Mouse (Mus musculus) limb, embryonic 13.5 days (tissue): Measurements from ENCODE around the gene Dcbld2. TPM values are rescaled to one million over a fixed set of nuclear protein-coding genes. Genes with fewer than 3 reads are reported as not detected.
"Not testable (repeated sequence)": the region's sequence is repeated elsewhere in the genome, so short reads cannot be mapped to it uniquely, and the experiment has no call there.

Source experiments
- ATAC-seq: fragments of 200-750 bp; cut with Nextera tagmentation; 2 replicates; pipeline ENCODE4 v1.8.0; 2017; ENCODE audit warnings: low read depth, moderate number of reproducible peaks, moderate TSS enrichment; ENCODE audit not compliant: low FRiP score
- H3K27ac ChIP-seq: fragments of 300-500 bp; sonication (generic); 2 replicates; pipeline ENCODE4 v1.5.1; 2015; ENCODE audit warnings: inconsistent platforms, mild to moderate bottlenecking, moderate library complexity
- H3K27me3 ChIP-seq: fragments of 300-500 bp; sonication (generic); 2 replicates; pipeline ENCODE4 v1.6.1; 2015; ENCODE audit warnings: mild to moderate bottlenecking, inconsistent platforms
- H3K36me3 ChIP-seq: fragments of 300-500 bp; sonication (generic); 2 replicates; pipeline ENCODE4 v1.6.1; 2015; ENCODE audit warnings: inconsistent platforms, mild to moderate bottlenecking, moderate library complexity
- H3K4me1 ChIP-seq: fragments of 300-500 bp; sonication (generic); 2 replicates; pipeline ENCODE4 v1.6.1; 2015; ENCODE audit warnings: inconsistent platforms
- H3K4me2 ChIP-seq: fragments of 300-500 bp; sonication (generic); replicated peaks from 2 replicates; pipeline ENCODE4 v1.6.1; 2015; ENCODE audit warnings: inconsistent platforms, mild to moderate bottlenecking, moderate library complexity
- H3K4me3 ChIP-seq: fragments of 300-500 bp; sonication (generic); 2 replicates; pipeline ENCODE4 v1.5.1; 2015; ENCODE audit warnings: moderate library complexity, mild to moderate bottlenecking, inconsistent platforms
- H3K9ac ChIP-seq: fragments of 300-500 bp; sonication (generic); 2 replicates; pipeline ENCODE4 v1.6.1; 2015; ENCODE audit warnings: mild to moderate bottlenecking, inconsistent platforms
- H3K9me3 ChIP-seq: fragments of 300-500 bp; sonication (generic); 2 replicates; pipeline ENCODE4 v1.6.1; 2016; ENCODE audit warnings: inconsistent platforms
- WGBS: fragments of 180-500 bp; shearing (Covaris S2); methylation state at CpG from one replicate; pipeline ENCODE4 v1.1.7; 2015; 5-methylcytosine and 5-hydroxymethylcytosine counted together
- polyA plus RNA-seq: library from polyadenylated mRNA; unstranded; fragments of >200 nt; fragmentation: Nextera tagmentation; extraction: Ambion mirVana; gene quantifications from 2 replicates; pipeline ENCODE4 v1.2.1, GENCODE M21; 2015

The Dcbld2 gene
- polyA plus RNA-seq, 1 experiment from 2014 or later: 5.5 TPM

DNA sequence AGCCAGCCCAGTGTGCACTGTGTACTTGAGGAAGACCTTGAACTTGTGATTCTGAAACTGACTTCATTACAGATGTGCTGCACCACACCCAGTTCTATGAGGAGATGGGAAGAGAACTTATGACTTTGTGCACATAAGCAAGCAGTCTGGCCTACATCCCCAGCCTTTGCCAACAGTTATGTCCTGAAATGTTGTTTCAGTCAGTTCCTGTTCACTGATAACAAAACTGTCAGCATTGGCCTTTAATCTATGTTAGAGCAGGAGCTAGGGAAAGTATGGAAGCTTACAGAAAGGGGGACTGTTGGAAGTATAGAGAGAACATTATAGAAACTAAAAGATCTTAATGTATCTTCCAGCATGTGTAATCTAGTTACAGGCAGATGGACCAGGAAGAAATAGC is 45.6 kb downstream of the Dcbld2 start:
- peaks cover 42% of the 10 kb centered on the region for H3K36me3 ChIP-seq

DNA sequence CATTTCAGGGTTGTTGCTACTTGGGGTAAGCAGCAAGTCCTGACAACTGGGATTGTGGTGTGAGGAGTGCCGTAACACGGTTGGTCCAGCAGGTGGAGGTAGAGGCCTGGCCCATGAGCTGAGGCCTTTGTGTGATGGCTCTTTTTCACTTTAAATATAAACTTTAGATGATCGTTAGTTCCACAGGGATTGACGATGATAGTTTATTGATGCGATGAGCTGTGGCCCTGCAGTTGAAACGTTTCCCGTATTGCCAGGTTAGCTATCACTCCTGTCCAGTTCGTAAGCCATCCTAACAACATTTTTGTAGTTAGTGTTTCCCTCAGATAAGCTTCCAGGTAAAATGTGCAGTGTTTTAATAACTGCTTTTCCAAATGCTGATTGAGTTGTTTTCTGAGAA is 46.4 kb downstream of the Dcbld2 start:
- Histone ChIP-seq H3K36me3 (peaks cover 44% of the 10 kb centered on the region), H3K9me3 (no peaks in the 10 kb centered on the region), H3K9ac (no peak overlapping the region), H3K27ac (no peak overlapping the region), H3K4me3 (no peak overlapping the region), H3K4me1 (no peaks in the 10 kb centered on the region; the same call in 1 of the 2 replicates), H3K4me2 (no peak overlapping the region), H3K27me3 (no peaks in the 10 kb centered on the region)
- no peak for ATAC-seq
- 66% methylated on average over 8 of the region's 8 CpGs for WGBS

More for the DNA sequence above, 45.6 kb downstream of the Dcbld2 start:
- no peak for ATAC-seq
- H3K27me3 ChIP-seq: no peaks in the 10 kb centered on the region
- H3K4me2 ChIP-seq: no peak overlapping the region
- no peaks in the 10 kb centered on the region; the same call in 1 of the 2 replicates for H3K4me1 ChIP-seq
- no peaks in the 10 kb centered on the region for H3K9me3 ChIP-seq
- no peak overlapping the region for H3K4me3 ChIP-seq
- no peak overlapping the region for H3K27ac ChIP-seq
- no peak overlapping the region for H3K9ac ChIP-seq

DNA sequence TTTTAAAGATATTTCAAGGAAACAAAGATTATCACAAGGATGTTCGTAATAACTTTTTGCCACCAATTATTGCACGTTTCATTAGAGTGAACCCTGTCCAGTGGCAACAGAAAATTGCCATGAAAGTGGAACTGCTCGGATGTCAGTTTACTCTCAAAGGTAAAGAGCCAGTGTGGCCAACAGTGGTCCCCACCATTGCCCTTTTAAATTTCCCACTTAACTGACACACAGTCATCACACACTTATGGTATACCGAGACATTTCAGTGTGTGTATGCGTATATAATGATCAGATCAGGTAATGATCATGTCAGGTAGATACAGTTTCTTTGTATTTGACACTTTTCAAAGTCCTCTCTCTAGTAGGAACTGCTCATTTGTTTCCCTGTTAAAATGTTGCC is 46.9 kb downstream of the Dcbld2 start:
- Histone ChIP-seq H3K27me3 (no peaks in the 10 kb centered on the region), H3K4me1 (no peaks in the 10 kb centered on the region; the same call in 1 of the 2 replicates), H3K9me3 (no peaks in the 10 kb centered on the region), H3K27ac (no peak overlapping the region), H3K4me3 (no peak overlapping the region), H3K36me3 (peaks cover 47% of the 10 kb centered on the region), H3K9ac (no peak overlapping the region), H3K4me2 (no peak overlapping the region)
- ATAC-seq: no peak
- WGBS: 84% methylated on average over 5 of the region's 5 CpGs

DNA sequence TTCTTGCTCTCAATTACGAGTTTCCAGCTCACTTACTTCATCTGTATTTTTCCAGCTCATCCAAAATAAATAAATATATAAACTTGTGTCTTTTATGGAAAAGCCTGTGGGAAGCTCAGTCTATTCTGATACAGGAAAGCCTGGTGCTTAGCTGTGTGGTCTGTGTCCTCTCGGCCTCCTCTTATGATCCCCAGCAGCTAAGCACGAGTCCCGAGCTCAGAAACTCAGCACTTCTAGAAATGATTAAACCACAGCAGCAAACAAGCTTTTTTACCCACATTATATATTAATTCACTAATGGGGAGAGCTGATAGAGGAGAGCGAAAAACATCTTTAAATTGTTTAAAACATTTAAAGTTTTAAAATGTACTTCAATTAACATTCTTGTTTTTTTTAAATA is 48.2 kb downstream of the Dcbld2 start:
- Histone ChIP-seq H3K27ac (no peak overlapping the region), H3K9me3 (no peaks in the 10 kb centered on the region), H3K9ac (no peak overlapping the region), H3K36me3 (peaks cover 50% of the 10 kb centered on the region), H3K4me2 (no peak overlapping the region), H3K27me3 (no peaks in the 10 kb centered on the region), H3K4me1 (no peaks in the 10 kb centered on the region; the same call in 1 of the 2 replicates), H3K4me3 (no peak overlapping the region)
- 88% methylated on average over 5 of the region's 5 CpGs for WGBS
- no peak for ATAC-seq

DNA sequence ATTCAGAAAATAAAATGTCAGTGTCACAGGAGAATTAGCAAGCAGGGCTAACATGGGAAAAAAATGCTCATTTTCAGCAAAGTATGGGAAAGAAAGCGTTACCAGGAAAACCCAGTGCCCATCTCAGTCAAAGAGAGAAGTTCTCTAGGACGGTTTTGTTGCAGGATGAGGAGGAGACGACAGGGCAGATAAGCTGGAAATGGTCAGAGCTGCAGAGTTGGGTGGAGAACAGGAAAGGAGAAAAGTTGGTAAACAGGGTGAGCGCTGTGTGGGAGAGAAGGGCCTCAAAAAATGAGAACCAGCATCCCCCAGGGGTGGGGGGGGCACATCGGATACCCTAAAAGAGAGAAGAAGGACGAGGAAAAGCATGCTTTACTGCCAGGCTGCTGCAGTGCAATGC is 48.7 kb downstream of the Dcbld2 start:
- H3K4me1 ChIP-seq: no peaks in the 10 kb centered on the region; the same call in 1 of the 2 replicates
- no peaks in the 10 kb centered on the region for H3K9me3 ChIP-seq
- no peak for ATAC-seq
- peaks cover 48% of the 10 kb centered on the region for H3K36me3 ChIP-seq
- 82% methylated on average over 6 of the region's 6 CpGs for WGBS
- H3K4me2 ChIP-seq: no peak overlapping the region
- no peak overlapping the region for H3K4me3 ChIP-seq
- no peak overlapping the region for H3K9ac ChIP-seq
- H3K27me3 ChIP-seq: no peaks in the 10 kb centered on the region
- H3K27ac ChIP-seq: no peak overlapping the region

DNA sequence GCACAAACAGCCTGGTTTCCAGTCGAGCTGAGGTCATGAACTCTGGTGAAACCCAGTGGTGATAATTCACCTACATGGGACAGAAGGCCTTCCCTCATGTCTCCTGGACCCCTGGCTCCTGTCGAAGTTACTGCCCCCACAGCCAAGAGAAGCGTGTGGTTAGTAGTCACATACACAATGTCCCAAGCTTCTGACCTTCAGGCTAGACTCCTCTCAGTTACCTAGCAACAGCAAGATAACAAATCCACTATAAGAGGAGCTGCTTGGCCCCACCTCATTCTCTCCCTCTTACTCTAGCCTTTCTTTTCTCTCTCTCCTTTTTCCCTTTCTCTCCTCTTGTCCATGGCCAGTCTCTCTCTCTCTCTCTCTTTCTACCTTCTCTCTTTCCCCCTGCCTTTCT is 51.7 kb downstream of the Dcbld2 start:
- not testable (repeated sequence) for H3K27me3 ChIP-seq, H3K9ac ChIP-seq, H3K4me2 ChIP-seq, H3K4me1 ChIP-seq, ATAC-seq, H3K27ac ChIP-seq, H3K9me3 ChIP-seq, H3K4me3 ChIP-seq
- WGBS: 36% methylated on average over 3 of the region's 3 CpGs
- H3K36me3 ChIP-seq: peaks cover 65% of the 10 kb centered on the region

DNA sequence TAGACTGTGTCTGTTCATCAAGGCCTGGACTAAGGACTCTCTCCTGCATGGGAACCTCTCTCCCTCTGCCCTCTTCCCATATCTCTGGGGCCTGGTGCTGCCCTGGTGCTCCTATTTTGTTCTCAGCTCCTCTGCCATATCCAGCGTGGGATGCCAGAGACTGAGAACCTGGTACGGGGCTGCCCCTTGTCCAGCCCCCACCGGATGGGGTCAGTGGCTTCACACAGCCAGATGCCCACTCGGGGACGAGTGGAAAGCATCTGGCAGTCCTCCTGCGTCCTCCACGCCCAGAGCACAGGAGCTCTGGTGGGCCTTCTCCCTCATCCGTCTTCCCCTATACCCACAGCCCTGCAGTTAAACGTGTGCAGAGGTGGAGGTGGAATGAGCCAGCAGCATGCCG is 52.1 kb downstream of the Dcbld2 start:
- Histone ChIP-seq H3K36me3 (peaks cover 69% of the 10 kb centered on the region), H3K4me2 (no peak overlapping the region), H3K9me3 (no peaks in the 10 kb centered on the region), H3K27me3 (no peaks in the 10 kb centered on the region), H3K9ac (no peak overlapping the region), H3K4me3 (no peak overlapping the region), H3K4me1 (no peaks in the 10 kb centered on the region; the same call in 1 of the 2 replicates), H3K27ac (no peak overlapping the region)
- WGBS: 90% methylated on average over 10 of the region's 10 CpGs
- no peak for ATAC-seq

DNA sequence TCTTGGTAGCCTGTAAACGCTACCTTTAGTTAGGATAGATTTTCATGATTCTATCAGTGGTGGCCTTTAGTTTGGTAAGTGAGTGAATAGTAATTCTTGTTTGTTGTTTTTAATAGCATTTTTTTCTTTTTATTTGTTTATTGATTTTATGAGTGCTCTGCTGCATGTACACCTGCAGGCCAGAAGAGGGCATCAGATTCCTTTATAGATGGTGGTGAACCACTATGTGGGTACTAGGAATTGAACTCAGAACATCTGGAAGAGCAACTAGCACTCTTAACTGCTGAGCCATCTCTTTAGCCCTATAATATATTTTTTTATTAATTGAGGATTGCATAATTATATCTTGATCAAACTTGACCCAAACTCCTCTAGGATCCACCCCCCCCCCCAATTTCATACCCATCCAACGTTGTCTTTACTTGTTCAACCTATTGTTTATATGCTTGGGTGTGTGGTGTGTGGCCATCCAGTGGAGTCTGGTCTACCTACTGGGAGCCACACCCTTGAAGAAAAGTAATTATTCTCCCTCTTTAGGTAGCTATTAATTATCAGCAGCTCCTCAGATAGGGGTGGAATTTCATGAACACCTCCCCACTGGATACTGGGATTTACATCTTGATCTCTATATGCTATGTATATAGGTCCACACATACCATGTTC is 53.7 kb downstream of the Dcbld2 start:
- Histone ChIP-seq H3K36me3 (peaks cover 76% of the 10 kb centered on the region), H3K4me1 (no peaks in the 10 kb centered on the region; the same call in 1 of the 2 replicates), H3K27ac (no peak overlapping the region), H3K4me3 (no peak overlapping the region), H3K9me3 (no peaks in the 10 kb centered on the region), H3K9ac (no peak overlapping the region), H3K4me2 (no peak overlapping the region), H3K27me3 (no peaks in the 10 kb centered on the region)
- ATAC-seq: no peak
- 91% methylated on average over 2 of the region's 2 CpGs for WGBS

DNA sequence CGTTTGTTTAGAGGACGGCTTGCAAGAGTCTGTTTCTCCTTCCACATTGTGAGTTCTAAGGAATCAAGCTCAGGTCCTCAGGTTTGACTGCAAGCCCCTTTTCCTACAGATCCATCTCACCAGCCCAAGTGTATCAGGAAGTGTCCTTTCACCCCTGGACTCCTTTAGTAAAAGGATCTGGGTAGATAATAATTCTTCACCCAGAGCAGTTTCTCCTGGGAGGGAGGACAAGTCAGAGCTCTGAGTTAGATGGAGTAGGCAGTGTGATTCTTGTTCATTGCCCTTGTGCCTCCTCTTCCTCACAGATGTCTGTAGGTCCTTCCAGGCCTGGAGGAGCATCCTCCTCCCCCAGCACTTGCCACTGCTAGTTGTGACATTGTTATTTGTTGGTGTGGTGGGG is 54.3 kb downstream of the Dcbld2 start:
- Histone ChIP-seq H3K36me3 (peaks cover 74% of the 10 kb centered on the region), H3K27me3 (no peaks in the 10 kb centered on the region), H3K27ac (no peak overlapping the region), H3K9ac (no peak overlapping the region), H3K9me3 (no peaks in the 10 kb centered on the region), H3K4me1 (no peaks in the 10 kb centered on the region), H3K4me2 (no peak overlapping the region), H3K4me3 (no peak overlapping the region)
- WGBS: 92% methylated on average over 2 of the region's 2 CpGs
- ATAC-seq: no peak

DNA sequence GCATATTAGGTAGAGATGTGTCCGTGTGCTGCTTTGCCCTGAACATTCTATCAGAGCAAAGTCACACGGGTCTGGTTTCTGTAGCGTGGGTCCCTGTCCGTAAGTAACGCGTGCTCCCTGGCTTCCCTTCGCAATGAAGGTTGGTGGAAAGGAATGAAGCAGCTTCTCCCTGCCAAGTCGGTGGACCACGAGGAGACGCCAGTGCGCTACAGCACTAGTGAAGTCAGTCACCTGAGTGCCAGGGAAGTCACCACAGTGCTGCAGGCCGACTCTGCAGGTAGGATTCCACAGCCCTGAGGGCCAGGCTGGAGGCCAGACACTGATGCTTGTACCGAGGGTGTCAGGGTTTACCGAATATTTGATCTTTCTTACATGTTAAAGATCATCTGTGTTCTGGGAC is 55.8 kb downstream of the Dcbld2 start:
- WGBS: 93% methylated on average over 14 of the region's 14 CpGs
- no peak overlapping the region for H3K4me2 ChIP-seq
- no peaks in the 10 kb centered on the region for H3K27me3 ChIP-seq
- no peak overlapping the region for H3K9ac ChIP-seq
- H3K4me1 ChIP-seq: no peaks in the 10 kb centered on the region
- no peaks in the 10 kb centered on the region for H3K9me3 ChIP-seq
- no peak for ATAC-seq
- H3K36me3 ChIP-seq: peaks cover 69% of the 10 kb centered on the region
- no peak overlapping the region for H3K4me3 ChIP-seq
- H3K27ac ChIP-seq: no peak overlapping the region

DNA sequence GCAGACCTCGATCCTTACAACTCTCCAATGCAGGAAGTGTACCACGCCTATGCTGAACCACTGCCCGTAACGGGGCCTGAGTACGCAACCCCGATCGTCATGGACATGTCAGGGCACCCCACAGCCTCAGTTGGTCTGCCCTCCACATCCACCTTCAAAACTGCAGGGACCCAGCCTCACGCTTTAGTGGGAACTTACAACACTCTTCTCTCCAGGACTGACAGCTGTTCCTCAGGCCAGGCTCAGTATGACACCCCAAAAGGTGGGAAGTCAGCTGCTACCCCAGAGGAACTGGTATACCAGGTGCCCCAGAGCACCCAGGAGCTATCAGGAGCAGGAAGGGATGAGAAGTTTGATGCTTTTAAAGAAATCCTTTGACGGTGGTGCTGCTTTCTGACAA is 57.2 kb downstream of the Dcbld2 start:
- Histone ChIP-seq H3K9ac (no peak overlapping the region), H3K36me3 (peaks cover 68% of the 10 kb centered on the region), H3K4me1 (no peaks in the 10 kb centered on the region), H3K27ac (no peak overlapping the region), H3K9me3 (no peaks in the 10 kb centered on the region), H3K4me2 (no peak overlapping the region), H3K4me3 (no peak overlapping the region), H3K27me3 (no peaks in the 10 kb centered on the region)
- ATAC-seq: no peak
- 89% methylated on average over 9 of the region's 9 CpGs for WGBS

DNA sequence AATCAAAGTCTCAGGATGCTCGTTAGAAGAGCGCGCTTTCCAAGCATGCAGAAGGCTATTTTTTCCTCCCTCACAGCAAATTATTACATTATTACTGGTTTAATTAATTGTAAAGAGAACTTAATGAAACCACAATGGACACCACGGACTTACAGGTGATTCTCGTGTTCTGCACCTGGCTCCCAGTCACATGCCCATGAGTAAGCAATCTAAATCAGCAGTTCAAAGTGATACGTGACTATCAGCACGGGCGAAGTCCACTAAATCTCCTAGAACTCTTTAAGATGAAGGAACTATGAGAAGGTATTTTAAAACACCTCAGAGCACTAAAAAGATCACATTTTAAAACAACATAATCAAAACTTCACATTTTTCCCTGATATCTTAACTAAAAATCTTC is 61.8 kb downstream of the Dcbld2 start:
- Histone ChIP-seq H3K9me3 (no peaks in the 10 kb centered on the region), H3K36me3 (peaks cover 67% of the 10 kb centered on the region), H3K9ac (no peak overlapping the region), H3K4me2 (no peak overlapping the region), H3K27ac (no peak overlapping the region), H3K4me1 (no peaks in the 10 kb centered on the region), H3K27me3 (no peaks in the 10 kb centered on the region), H3K4me3 (no peak overlapping the region)
- ATAC-seq: no peak
- WGBS: 82% methylated on average over 8 of the region's 8 CpGs

DNA sequence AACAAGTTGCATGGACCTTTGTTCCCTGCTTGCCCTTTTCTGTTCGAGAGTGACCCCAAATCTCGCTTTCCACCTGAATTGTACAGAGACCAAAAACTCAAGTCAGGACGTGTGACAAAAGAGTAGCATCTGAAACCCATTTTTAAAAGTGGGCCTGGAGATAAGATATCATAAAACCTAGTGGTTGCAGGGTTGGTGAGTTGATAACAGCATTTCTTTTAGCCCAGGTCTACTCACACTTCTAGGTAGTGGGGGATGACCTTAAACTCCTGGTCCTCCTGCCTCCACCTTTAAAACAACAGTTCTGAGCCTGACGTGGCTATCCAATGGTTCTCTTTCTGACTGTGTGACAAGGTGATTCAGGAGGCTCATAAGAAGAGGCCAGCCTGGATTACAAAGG is 62.6 kb downstream of the Dcbld2 start:
- H3K4me1 ChIP-seq: no peaks in the 10 kb centered on the region
- ATAC-seq: no peak
- no peaks in the 10 kb centered on the region for H3K9me3 ChIP-seq
- H3K4me2 ChIP-seq: no peak overlapping the region
- H3K36me3 ChIP-seq: peaks cover 60% of the 10 kb centered on the region
- 85% methylated on average over 4 of the region's 4 CpGs for WGBS
- H3K27me3 ChIP-seq: no peaks in the 10 kb centered on the region
- no peak overlapping the region for H3K27ac ChIP-seq
- no peak overlapping the region for H3K4me3 ChIP-seq
- H3K9ac ChIP-seq: no peak overlapping the region
